Mouse (Mus musculus) lung, adult 2 months (tissue): Measurements from ENCODE around the gene Rasa2.

Source experiments
- CTCF ChIP-seq: fragments of 200-500 bp; IDR thresholded peaks from 2 replicates; pipeline ENCODE4 v1.5.1; 2011; ENCODE audit warnings: mild to moderate bottlenecking, low read length, control low read depth; ENCODE audit not compliant: insufficient read depth
- POLR2A ChIP-seq: fragments of 200-500 bp; IDR thresholded peaks from 2 replicates; pipeline ENCODE4 v1.6.1; 2011; ENCODE audit warnings: low read depth, mild to moderate bottlenecking, control low read depth, low read length, borderline replicate concordance; ENCODE audit errors: extremely low read depth

DNA sequence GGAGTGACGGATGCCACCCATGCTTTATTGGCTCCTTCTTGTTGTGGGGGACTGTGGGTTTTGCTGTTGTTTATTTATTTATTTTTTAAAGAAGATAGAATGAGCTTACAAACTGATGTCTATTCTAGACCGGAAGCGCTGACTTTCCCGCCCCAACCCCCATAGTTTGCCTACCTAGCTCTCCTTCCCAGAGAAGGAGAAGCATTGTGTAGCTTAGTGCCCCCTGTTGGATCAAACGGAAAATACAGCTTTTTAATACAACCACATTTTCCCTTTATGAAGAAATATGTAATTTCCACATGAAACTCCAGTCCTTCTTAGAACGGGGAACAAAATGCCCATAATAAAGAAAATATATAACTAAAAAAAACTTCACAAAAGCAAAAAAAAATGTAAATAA lies 21.3 kb upstream of the Rasa2 start:
- 0 out of 2 replicates have a peak, but pooled peaks have one; percentile 17 for TF ChIP-seq CTCF
- no peak for TF ChIP-seq POLR2A
